11 mouse cellular contexts compared by ENCODE assay signal in genomic region chr13:70734640-70735039, GRCm38 (mm10).
"Had no signal": no experiment of that assay in that cellular context is flagged by ENCODE, and none has a peak within 500 bp of the region (broad histone marks: within the 10 kb centered on the region; RNA-seq: fewer than 3 reads in every experiment).

No protein-coding gene starts in this region.

- DNase-seq: kidney, postnatal 10 days; kidney, postnatal 4 days; left cerebral cortex, postnatal 4 days; lung, adult 18-20 months; midbrain, embryonic 14.5 days; right cerebral cortex, postnatal 25 days; thymus, postnatal 36 days had no signal

- H3K4me2 ChIP-seq: limb, embryonic 13.5 days; neural tube, embryonic 12.5 days had no signal

- H3K27ac ChIP-seq: layer of hippocampus, adult 2 months; limb, embryonic 13.5 days; liver, embryonic 14.5 days; neural tube, embryonic 12.5 days had no signal

- H3K27me3 ChIP-seq: neural tube, embryonic 12.5 days had no signal

- H3K36me3 ChIP-seq: limb, embryonic 13.5 days; neural tube, embryonic 12.5 days had no signal

- H3K9me3 ChIP-seq: limb, embryonic 13.5 days; neural tube, embryonic 12.5 days had no signal

- H3K4me3 ChIP-seq: layer of hippocampus, adult 2 months; limb, embryonic 13.5 days; neural tube, embryonic 12.5 days had no signal

- H3K9ac ChIP-seq: limb, embryonic 13.5 days; liver, embryonic 14.5 days; neural tube, embryonic 12.5 days had no signal
